Mouse (Mus musculus): ENCODE data around the gene Egfl7.

GRCm38 (mm10) chr2:26599965-26600364 lies 20.2 kb downstream of the Egfl7 start:
- TF ChIP-seq CTCF (IDR thresholded peaks at IDR 0.05; ENCODE audit: control insufficient read depth, insufficient read depth, insufficient read length) (no peak), CEBPB (IDR thresholded peaks at IDR 0.05; ENCODE audit: low read depth) (no peak)

Data from C2C12 (cell line).